Mouse (Mus musculus) subcutaneous adipose tissue, adult 2 months (tissue): ENCODE results near the gene Rpusd4. TPM values are rescaled to one million over a fixed set of nuclear protein-coding genes. Genes with fewer than 3 reads are reported as not detected.

ENCODE experiments used
- polyA plus RNA-seq: library from polyadenylated mRNA; depleted of rRNA; stranded (reverse); fragments of >200 nt; gene quantifications from 2 replicates; pipeline ENCODE4 v1.2.3, GENCODE M21; 2012; ENCODE audit warnings: low replicate concordance; rRNA removed

Rpusd4 gene
- polyA plus RNA-seq = 10.8 and 17.2 TPM in 2 replicates

DNA sequence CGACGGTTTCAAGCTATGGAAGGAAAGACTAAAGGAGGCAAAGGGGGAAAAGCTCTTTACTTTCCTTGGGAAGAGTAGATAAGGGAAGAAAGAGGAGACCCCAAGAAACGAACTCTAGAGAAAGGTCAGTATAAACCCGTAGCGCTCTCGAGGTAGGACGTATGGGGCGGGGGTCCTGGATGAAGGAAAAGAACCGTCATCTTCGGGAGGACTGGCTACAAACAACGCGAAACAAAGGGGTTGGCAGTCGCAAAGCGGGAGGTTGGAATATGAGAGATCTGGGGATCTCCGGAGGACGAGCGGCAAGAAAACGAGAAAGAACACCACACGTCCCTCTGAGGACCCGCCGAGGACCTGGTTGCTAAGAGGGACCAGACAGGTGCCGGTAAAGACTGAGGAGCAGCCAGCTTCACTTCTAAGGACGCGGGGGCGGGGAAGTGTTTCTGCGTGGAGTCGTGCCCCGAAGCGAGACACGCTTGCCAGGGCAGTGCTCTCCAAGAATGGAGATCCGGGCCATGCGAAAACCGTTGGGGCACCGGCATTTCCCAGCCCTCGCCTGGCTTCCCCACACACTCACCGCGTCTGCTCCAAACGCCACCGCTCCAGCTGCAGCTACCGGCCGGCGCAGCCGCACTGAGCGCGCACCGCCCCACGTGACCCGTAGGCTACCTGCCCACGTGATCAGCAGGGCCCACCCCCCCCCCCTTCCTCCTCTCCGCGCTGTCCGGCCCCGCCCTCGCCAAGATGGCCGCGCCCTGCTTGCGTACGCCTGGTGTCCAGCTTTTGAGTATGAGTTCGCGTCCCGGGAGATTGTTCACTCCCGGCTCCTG lies at the start of gene Rpusd4, which contains the start of gene Fam118b:
Gene Rpusd4, plus strand, starts transcription at position 720 of the 830 bp plus-strand sequence.
Gene Fam118b, minus strand, starts transcription at position 660 of the 830 bp plus-strand sequence.

Other genes with a start within 250 kb of the Rpusd4 start
- gene St3gal4, start 148.6 kb upstream of the Rpusd4 start, polyA plus RNA-seq = 9.3 and 17.3 TPM in 2 replicates
- gene Dcps, start 91.8 kb upstream of the Rpusd4 start, polyA plus RNA-seq = 26.2 and 36.2 TPM in 2 replicates
- gene Srpr, start 67.7 kb upstream of the Rpusd4 start, polyA plus RNA-seq = 79.9 and 98.8 TPM in 2 replicates
- gene Tirap, start 67.6 kb upstream of the Rpusd4 start, polyA plus RNA-seq = 13.1 and 19.6 TPM in 2 replicates
- 41.3 and 54.6 TPM in 2 replicates for gene Foxred1, start 56.8 kb upstream of the Rpusd4 start, polyA plus RNA-seq
- 11.4 and 20.0 TPM in 2 replicates for gene Fam118b, start 60 bp upstream of the Rpusd4 start, polyA plus RNA-seq
- gene Cdon, start 153.3 kb downstream of the Rpusd4 start, polyA plus RNA-seq = 12.7 and 25.7 TPM in 2 replicates